Mouse (Mus musculus) B cell, adult 2 months (primary cell): ENCODE data around the gene 5730596B20Rik.

Source experiments
- DNase-seq, 2 experiments: peaks; one replicate each; pipeline ENCODE4 v3.0.0; 2022

The 5730596B20Rik gene

GRCm38 (mm10) chr6:52227470-52228222 is 50.3 kb downstream of the 5730596B20Rik start:
- peak in 1 of 2 experiments; percentile 3 for DNase-seq

GRCm38 (mm10) chr6:52228475-52229465 is 51.5 kb downstream of the 5730596B20Rik start:
- DNase-seq, result peak in 1 of 2 experiments; percentile 37

- no peak for DNase-seq
Observed at GRCm38 (mm10) chr6:52229558-52230416, 52.5 kb downstream of the 5730596B20Rik start.
